Mouse (Mus musculus) right cerebral cortex, postnatal 25 days (tissue): Measurements from ENCODE around the gene Trmo.

Experiments used
- DNase-seq: peaks from one replicate; pipeline ENCODE4 v3.0.0; 2022

The Trmo gene

DNA sequence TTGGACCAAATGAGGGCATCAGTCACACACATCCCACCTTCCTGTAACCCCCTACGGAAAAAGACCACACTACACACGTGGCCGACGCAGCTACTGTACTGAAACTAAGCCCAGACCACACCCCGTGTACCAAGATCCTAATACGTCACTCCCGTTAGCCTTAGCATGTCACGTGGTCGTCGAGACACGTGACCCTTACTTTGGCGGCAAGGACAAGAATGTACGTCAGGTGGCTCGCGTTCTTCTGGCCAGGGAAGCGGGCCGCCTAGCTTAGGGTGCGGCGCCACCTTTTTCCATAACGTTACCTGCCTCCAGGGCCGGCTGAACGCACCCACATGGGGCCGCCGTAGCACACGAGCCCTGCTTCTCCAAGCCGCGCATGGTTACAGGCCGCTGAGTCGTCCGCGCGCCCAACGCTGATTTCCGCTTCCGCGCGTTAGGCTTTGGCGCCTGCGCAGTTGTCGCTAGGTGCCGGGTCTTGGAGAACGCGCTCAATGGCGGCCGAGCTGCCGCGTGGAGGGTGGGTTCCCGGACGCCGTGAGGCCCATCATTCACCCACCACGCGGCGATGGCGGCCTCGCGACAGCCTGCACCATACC lies at the start of gene Trmo:
TSS of gene Trmo (minus strand) at position 425 of the 599 bp plus-strand sequence.
- DNase-seq = peak; percentile 95

DNA sequence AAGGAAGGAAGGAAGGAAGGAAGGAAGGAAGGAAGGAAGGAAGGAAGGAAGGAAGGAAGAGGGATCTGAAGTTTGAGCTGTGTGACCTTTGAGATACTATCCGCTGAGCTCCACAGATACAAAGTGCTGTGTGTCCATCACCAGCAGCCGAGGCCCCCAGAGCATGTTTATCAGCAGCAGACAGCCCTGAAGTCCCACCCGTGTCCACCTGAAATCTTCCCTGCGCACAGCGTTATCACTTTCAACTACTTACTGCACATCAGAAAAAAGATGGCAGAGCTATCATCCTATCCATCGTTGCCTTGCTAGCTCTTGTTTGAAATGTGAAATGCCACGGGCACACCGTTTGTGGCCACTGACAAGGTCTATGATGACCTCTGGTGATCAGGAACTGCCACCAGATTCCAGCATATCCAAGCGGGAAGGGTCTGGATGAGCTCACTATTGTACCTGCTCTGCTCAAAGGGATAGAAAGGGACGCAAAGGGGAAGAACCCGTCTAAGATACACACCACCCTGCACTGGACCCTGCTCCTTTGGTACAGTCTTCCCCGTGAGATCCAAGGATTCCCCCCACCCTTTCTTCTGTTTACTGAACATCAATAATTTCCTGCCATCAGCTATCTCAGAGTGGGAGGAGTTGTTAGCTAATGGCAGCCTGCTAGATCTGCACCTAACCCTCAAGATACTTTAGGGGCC lies 43.3 kb upstream of the Trmo start:
- no peak for DNase-seq

- no peak for DNase-seq
Observed at GRCm38 (mm10) chr4:46428903-46429499, 39.8 kb upstream of the Trmo start.

GRCm38 (mm10) chr4:46422625-46423024 lies 33.4 kb upstream of the Trmo start:
- no peak for DNase-seq

GRCm38 (mm10) chr4:46418851-46419250 lies 29.6 kb upstream of the Trmo start:
- DNase-seq = no peak

DNA sequence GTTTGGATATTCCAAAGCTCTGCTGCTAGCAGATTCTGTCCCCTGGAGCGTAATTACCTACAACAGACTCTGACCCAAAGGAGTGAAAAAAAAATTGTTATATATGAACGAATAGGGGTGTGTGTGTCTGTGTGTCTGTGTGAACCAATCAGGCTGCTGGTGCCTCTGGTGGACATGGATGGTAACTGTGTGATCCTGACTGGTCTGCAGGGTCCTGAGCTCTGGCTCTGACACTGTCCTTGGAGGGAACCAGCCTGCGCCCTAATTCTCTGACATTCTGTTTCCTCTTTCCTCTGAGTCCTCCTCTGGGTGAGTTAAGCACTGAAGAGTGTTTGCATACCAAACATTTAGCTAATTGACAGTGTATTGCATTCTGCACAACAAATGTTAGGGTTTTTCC lies 28.3 kb upstream of the Trmo start:
- no peak for DNase-seq

GRCm38 (mm10) chr4:46413406-46413805 lies 24.2 kb upstream of the Trmo start, which contains the start of gene Hemgn:
TSS of gene Hemgn (minus strand) at chr4:46413506.
- no peak for DNase-seq

DNA sequence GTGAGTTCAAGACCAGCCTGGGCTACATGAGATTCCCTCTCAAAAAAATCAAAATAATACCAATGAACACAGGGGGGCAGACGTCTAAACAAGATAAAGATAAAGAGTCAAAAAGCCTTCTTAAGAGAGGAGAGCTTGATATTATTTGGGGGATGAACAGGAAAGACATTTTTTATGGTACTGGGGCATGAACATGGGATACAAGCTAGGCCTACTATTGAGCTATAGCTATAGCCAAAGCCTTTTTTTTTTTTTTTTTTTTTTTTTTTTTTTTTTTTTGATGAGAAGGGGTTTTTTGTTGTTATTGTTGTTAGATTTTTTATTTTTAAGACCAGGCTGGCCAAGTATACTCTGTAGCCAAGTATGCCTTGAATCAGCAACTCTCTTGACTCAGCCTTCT lies 22.9 kb upstream of the Trmo start:
- DNase-seq = no peak

DNA sequence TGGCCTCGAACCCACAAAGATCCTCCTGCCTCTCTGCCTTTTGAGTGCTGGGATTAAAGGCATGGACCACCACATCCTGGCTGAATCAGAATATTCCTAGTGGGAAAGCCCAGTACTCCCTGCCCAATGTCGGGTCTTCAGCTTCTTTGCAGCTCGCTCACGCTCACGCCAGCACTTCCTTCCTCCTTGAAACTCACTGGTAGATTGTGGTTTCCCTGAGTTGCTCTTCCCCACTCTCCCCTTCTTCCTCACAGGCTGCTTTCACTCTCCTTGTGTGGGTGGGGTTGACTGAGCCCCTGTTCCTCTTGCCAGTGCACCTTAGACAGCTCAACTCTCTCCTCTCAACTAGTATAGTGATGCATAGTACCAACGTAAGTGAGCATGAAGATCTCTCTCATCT lies 22.3 kb upstream of the Trmo start:
- DNase-seq = no peak

DNA sequence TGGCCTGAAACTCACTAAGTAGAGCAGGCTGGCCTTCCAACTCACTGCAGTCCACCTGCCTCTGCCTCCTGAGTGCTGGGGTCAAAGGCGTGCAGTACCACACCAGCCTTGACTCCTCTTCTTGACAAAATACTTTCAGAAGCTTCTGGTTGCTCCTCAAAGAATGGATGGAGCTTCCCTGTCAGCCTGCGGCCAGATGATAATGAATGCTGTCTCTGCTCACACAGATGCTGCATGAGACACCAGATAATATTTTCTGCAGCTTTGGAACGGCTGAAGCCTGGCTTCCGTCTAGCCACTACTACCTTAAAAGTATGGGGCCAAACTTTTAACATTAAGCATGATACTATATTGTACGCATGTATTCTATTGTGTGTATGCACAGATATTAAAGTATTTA lies 21.4 kb upstream of the Trmo start:
- no peak for DNase-seq

DNA sequence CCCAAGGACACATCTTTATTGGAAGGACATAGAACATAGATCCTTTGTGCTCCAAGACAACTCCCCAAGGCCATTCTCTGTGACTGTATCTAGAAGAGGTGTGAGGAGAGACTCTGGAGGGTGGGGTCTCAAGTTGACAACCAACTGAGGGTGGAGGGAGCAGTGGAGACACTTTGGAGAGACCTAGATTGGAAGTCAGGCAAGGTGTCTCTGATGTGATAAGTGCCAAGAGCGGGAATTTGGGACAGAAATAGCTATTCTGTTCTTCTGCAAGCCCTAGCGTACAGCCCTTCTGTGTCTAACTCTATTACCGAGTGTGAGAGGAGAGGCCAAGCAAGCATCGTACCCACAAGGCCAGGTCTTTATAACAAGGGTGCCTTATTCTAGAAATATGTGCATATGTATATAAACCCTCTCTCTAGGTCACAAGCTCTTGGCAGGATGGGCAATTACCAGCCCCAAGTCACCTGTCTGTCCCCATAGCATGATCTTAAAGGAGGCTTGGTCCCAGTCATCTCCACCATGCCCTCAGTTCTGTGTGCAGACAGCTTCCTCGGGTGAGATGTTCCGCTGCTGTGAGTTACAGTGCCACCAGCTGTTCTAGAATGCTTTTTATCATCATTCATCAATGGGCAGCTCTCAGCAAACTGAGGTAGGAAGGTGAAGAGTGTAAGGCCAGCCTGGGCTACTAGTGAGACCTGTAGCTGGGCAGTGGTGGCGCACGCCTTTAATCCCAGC lies 17.9 kb upstream of the Trmo start:
- no peak for DNase-seq

- no peak for DNase-seq
Observed at GRCm38 (mm10) chr4:46404042-46404795, 15.0 kb upstream of the Trmo start.

DNA sequence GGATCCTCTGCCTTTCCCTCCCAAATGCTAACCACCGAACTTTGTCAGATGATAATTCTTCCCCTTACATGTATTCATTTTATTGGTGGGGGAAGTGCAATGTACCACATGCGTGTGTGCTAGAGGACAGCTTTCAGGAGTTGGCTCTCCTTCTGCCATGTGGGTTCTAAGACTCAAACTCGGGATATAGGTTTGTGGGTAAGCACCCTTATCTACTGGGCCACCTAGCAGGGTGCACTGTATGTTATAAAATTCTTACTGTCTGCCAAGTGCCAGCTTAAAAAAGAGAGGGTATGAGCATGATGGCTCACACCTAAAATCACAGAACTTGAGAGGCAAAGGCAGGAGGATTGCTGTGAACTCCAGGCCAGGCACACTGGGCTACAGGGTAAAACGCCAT lies 9.6 kb upstream of the Trmo start:
- DNase-seq = no peak

- no peak for DNase-seq
Observed at GRCm38 (mm10) chr4:46395736-46396135, 6.5 kb upstream of the Trmo start.

GRCm38 (mm10) chr4:46394388-46394787 lies 5.2 kb upstream of the Trmo start:
- DNase-seq = no peak

DNA sequence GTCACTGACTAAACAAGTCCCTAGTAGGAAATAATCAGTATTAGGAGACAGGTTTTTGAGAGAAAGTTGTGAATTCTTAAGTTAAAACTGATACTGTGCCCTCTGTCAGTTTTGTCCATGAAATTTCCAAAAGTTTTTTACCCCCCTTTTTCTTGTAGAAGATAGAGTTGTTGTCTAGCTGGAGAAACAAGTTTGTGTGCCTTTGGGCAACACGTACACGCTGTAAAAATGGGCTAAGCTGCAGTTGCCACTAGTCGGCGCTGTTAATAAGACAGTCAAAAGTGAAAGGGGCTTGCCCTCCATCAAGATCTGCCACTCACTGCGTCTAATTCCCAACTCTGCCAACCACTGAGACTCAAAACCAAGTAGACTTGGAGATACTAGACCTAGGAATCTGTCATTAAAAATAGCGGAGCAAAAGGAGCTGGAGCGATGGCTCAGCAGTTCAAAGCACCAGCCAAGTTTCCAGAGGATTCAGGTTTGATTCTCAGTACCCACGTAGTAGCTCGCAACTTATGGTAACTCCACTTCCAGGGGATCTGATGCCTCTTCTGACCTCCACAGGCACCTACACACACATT lies 1.2 kb upstream of the Trmo start:
- DNase-seq = peak; percentile 33

GRCm38 (mm10) chr4:46389612-46390341 lies 540 bp upstream of the Trmo start:
- DNase-seq = no peak

- no peak for DNase-seq
Observed at GRCm38 (mm10) chr4:46388556-46388955, 681 bp downstream of the Trmo start.

- peak; percentile 80 for DNase-seq
Observed at GRCm38 (mm10) chr4:46374869-46375368, 14.3 kb downstream of the Trmo start.

DNA sequence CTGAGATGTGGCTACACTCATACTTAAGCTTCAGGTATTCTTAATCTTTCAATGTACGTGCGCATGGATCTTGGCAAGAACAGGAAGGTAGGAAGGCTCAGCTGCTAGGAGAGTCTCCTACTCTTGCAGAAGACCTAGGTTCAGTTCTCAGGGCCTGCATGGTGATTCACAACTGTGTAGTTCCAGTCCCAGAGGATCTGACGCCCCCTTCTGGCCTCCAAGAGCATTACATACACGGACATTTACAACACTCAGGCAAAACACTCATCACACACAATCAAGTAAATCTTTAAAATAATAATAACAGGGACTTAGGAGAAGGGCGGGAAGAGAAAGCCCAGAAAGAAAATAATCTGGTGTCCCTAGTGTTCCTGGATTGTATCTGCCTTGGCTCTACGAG lies 14.8 kb downstream of the Trmo start:
- no peak for DNase-seq

DNA sequence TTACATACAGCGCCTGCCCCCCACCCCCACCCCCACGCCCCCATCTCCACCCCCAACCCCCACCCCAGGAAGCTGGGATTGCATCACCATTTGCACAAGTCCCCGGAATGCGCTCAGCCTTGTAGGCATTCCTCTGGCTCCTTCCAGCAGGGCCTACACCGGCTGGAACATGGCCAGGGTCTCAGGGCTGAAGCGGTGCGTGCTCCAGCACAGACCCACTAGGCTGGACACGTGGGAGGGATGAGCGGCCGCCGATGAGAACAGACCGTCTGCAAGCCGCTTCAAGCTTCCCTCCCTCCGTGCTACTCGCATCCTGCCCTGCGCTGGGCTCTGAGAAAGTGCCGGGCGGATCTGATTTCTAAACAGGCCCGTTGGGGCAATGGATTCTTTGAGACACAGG lies 18.2 kb downstream of the Trmo start:
- peak; percentile 26 for DNase-seq

- no peak for DNase-seq
Observed at GRCm38 (mm10) chr4:46370406-46370805, 18.8 kb downstream of the Trmo start.
